Mouse (Mus musculus) urinary bladder, postnatal 4 days (tissue): Measurements from ENCODE around the gene Rps25.
"Not testable (repeated sequence)": the region's sequence is repeated elsewhere in the genome, so short reads cannot be mapped to it uniquely, and the experiment has no call there.

Experiments
- DNase-seq, 2 experiments: peaks; one replicate each; pipeline ENCODE4 v3.0.0; 2021 to 2022; ENCODE audit warnings: low spot score in 2 of 2

Gene Rps25

DNA sequence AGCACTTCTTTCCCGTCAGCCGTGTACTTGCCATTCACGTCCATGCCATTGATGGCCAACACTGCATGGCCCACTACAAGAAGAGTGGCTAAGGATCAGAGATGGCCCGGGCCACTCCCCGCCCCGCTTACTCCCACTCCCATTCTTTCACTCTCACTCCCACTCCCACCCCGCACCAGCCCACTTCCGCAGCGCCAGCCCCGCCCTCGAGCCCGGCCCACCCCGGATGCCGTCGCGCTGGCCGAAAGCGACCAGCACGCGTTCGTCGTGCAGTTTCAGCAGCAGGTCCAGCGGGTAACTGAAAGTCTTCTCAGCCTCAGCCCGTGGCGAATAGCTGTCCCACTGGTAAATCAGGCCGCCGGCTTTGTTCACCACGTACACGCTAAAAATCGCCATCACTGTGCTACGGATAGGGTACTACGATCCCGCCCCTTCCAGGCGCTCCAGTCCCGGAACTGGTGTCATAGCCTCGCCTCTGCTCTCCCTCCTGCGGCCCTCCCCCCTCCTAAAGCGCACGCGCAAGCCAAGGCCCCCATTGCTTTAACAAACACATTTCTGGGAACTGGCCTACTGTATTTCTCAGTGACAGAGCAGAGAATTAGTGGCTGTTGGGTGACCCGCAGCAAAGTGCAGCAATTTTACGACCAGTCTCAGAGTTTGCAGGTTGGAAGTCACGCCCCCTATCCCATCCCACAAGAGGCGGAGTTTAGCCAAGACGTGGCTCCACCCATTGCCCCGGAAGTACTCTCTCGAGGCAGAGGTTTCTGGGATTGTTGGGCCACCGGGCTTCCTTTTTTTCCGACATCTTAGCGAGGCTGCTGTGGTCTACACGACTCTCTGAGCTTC lies at the start of gene Rps25, which contains the start of gene Trappc4:
Gene Rps25 (plus strand): TSS at position 234 of the 846 bp plus-strand sequence.
Gene Trappc4 (minus strand): TSS at position 695 of the 846 bp plus-strand sequence.
- DNase-seq = peak; percentile 90 to 93

DNA sequence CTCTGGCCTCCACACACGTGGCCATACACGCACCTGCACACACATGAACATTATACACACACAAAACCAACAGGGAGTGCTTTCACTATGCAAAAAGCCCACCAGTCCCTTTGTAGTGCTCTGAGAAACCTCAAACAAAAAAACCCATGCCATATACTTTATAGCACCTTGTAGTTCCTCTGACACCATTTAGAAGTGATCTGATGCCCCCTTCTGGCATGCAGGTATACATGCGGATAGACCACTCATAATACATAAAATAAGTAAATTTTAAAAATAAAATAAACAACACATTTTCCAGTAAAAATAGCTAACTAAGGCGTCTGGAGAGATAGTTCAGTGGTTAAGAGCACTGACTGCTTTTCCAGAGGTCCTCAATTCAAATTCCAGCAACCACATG lies 49.7 kb upstream of the Rps25 start:
- no peak for DNase-seq

DNA sequence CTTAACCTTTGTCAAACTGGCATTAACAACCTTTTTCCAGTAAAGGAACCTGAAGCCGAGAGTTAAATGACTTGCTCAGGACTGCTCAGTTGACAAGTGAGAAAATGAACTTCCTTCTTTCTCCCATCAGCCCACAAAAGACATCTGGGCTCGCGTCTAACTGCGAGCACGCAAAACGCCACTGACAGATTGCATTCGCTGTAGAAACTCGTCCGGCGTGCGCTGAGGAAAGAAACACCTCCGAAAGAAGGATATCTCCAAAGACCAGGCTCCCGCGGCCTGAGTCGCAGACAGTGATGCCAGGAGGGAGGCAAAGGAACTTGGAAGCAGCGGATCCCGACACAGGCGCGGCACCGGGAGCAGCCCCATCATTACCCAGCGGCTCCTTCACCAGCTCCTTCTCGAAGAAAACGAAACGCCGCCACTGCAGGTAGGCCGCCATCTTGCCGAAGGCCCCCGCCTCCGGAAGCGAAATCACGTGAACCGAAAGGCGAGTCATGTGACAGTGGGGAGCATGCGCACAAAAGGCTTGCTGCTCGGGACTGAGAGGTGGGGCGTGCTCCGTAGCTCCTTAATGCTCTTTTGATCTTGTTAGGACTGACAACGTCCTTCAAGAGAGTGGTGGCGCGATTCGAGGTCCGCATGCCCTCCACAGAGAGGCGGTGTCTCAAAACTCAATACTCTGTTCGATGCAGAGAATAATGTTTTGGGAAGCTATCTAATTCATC lies 45.6 kb upstream of the Rps25 start, which contains the start of gene Vps11:
Gene Vps11 (minus strand): TSS at position 481 of the 728 bp plus-strand sequence.
- peak; percentile 91 to 96 for DNase-seq

DNA sequence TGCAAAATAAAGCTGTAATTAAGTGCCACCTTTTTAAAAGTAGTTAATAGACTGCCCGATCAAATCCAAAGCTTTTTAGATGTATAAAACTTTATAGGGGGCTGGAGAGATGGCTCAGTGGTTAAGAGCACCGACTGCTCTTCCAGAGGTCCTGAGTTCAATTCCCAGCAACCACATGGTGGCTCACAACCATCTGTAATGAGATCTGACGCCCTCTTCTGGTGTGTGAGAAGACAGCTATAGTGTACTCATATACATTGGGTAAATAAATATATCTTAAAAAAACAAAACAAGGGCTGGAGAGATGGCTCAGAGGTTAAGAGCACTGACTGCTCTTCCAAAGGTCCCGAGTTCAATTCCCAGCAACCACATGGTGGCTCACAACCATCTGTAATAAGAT lies 45.0 kb upstream of the Rps25 start:
- DNase-seq = not testable (repeated sequence)

- no peak for DNase-seq
Observed at GRCm38 (mm10) chr9:44364480-44364879, 42.5 kb upstream of the Rps25 start.

GRCm38 (mm10) chr9:44373386-44373785 lies 33.6 kb upstream of the Rps25 start:
- no peak for DNase-seq

DNA sequence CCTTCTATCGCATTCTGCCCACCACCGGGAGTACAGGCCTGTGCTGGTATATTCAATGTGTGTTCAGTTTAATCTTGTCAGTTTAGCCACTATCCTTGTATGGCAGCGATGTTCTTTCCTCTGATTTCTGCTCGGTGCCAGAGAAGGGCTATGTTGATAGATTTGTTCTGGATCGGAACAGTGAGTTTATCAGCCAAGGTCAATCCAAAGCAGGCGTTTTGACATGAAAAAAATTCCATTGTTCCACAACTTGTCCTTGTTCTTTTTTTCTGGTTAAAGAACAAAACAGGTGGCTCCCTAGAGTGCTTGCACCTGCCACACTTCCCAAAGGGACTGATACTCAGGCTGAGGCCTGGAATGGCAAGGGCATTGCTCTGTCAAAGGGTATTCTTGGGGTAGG lies 30.8 kb upstream of the Rps25 start:
- DNase-seq = no peak

GRCm38 (mm10) chr9:44377335-44377734 lies 29.6 kb upstream of the Rps25 start:
- DNase-seq = not testable (repeated sequence)

GRCm38 (mm10) chr9:44378153-44378730 lies 28.7 kb upstream of the Rps25 start:
- no peak for DNase-seq

- peak; percentile 98 to 99 for DNase-seq
Observed at GRCm38 (mm10) chr9:44379054-44379834, 27.7 kb upstream of the Rps25 start, which contains the start of gene Hyou1. Gene Hyou1 (plus strand): TSS chr9:44379490.

DNA sequence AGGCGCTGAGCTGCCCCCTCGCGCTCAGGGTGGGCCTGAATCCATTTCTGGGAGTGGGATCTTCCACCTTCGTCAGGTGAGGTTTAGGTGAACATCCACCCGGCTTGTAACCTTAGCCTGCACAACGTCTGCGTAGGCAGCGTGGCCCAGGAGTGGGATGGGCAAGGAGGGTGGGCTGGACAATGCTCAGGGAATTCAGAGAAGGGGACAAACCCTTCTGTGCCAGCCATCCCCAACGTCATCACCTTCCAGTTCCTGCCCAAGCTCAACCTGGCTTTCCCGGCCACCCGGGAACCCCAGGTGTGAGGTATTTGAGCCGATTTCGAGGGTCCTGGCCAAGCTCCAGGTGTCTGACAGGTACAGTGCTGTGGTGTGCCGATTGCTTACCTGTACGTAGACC lies 27.1 kb upstream of the Rps25 start:
- DNase-seq = no peak

GRCm38 (mm10) chr9:44384596-44384995 lies 22.3 kb upstream of the Rps25 start:
- DNase-seq = no peak

DNA sequence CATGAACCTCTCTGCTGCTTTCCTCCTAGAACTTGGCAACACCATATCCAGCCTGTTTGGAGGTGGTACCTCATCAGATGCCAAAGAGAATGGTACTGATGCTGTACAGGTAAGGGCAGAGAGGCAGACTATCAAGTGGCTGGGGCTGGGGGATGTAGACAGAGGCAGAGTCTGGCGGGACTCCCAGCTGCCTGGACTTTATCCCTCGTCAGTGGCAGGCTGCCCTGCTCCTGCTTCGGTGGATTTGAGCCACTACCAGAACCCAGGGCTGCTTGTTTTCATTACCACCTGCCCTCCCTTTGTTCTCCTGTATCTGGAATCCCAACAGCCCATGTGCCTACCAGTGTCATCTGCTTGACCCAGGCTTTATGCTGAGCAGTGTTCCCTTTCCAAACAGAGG lies 19.7 kb upstream of the Rps25 start:
- DNase-seq = no peak

GRCm38 (mm10) chr9:44389273-44389672 lies 17.7 kb upstream of the Rps25 start:
- DNase-seq = peak in 1 of 2 experiments; percentile 62

DNA sequence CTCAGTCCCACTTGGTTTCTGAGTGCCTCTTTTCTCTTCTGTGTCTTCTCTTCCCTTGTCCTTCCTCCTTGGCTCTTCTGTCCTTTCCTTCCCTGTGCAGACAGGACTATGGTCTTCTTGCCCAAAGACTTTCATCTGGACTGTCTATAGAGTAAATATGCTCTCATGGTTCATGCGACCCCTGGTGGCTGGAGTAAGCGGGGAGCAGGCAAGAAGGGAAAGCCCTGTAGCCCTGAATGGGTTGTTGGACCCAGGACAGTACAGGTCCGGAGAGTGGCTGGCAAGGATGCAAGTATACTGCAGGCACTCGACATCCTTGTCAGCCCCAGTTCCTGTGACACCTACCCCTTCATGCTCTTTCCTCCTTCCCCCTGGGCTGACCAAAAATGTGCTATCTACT lies 15.5 kb upstream of the Rps25 start:
- DNase-seq = peak; percentile 59 to 86

DNA sequence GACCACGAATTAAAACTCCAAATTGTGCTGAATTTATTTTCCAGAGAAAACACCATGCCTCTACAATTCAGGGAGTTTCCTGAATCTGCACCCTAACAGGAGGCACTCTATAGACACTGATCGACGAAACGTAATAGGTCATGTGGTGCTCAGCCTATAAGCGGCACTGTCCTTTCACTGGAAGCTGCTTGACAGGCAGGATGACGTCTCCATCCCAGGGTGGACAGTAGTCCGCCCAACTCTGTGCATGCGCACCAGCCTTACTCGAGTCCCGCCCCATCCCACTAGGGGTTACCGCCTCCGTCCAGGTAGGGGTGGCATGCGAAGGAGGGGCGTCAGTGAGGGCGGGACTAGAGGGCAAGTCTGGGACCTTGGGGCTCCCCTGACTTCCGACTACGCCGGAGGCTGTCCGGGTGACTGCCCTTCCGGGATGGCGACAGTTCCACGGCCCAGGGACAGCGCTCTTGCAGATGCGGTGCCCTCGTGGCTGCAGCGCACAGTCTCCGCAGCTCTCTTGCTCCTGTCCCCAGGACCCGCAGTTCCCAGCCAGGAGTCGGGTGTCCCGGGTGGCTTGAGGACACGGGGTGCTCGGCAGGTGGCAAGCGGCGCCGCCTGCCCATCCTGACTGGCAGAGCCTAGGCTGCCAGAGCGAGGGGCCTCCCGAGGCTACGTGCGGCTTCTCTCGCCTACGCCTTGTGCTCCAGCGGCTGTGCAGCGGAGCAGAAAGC lies 10.1 kb upstream of the Rps25 start, which contains the start of gene Slc37a4:
Gene Slc37a4 (plus strand): TSS at position 169 of the 728 bp plus-strand sequence.
- peak; percentile 92 for DNase-seq

GRCm38 (mm10) chr9:44398087-44398486 lies 8.9 kb upstream of the Rps25 start:
- DNase-seq = no peak

GRCm38 (mm10) chr9:44398551-44398950 lies 8.4 kb upstream of the Rps25 start:
- DNase-seq = no peak

- no peak for DNase-seq
Observed at GRCm38 (mm10) chr9:44399114-44399794, 7.7 kb upstream of the Rps25 start.

GRCm38 (mm10) chr9:44399795-44400114 lies 7.2 kb upstream of the Rps25 start:
- DNase-seq = no peak
